Mouse (Mus musculus) C2C12 (cell line): Measurements from ENCODE around the gene Wdr25.

ENCODE experiments used
- CEBPB ChIP-seq: IDR thresholded peaks from one replicate; pipeline ENCODE4 v1.6.1; 2011; ENCODE audit warnings: low read depth, mild to moderate bottlenecking, control low read depth, moderate library complexity
- CTCF ChIP-seq: IDR thresholded peaks from one replicate; pipeline ENCODE4 v1.5.1; 2011; ENCODE audit not compliant: control insufficient read depth, insufficient read depth, insufficient read length
- FOSL1 ChIP-seq: IDR thresholded peaks from one replicate; pipeline ENCODE4 v1.8.0; 2011; ENCODE audit warnings: mild to moderate bottlenecking, low read length; ENCODE audit not compliant: poor library complexity, insufficient read depth, severe bottlenecking
- MAX ChIP-seq: IDR thresholded peaks from one replicate; pipeline ENCODE4 v1.6.1; 2011; ENCODE audit warnings: mild to moderate bottlenecking, control low read depth
- MYOD1 ChIP-seq: IDR thresholded peaks from one replicate; pipeline ENCODE4 v1.6.1; 2011; ENCODE audit warnings: low read depth; ENCODE audit not compliant: control insufficient read depth, insufficient read length
- MYOG ChIP-seq: IDR thresholded peaks from one replicate; pipeline ENCODE4 v1.6.1; 2011; ENCODE audit not compliant: control insufficient read depth, insufficient read length; ENCODE audit errors: extremely low read depth
- USF1 ChIP-seq: IDR thresholded peaks from one replicate; pipeline ENCODE4 v1.6.1; 2011; ENCODE audit warnings: low read depth, mild to moderate bottlenecking, control low read depth, moderate library complexity

- no peak for TF ChIP-seq CTCF
- TF ChIP-seq USF1 = no peak
- TF ChIP-seq MAX = no peak
- TF ChIP-seq CEBPB = no peak
- no peak for TF ChIP-seq FOSL1
- TF ChIP-seq MYOG = no peak
- TF ChIP-seq MYOD1 = no peak
Observed at GRCm38 (mm10) chr12:108918753-108919152, 25.3 kb downstream of the Wdr25 start.
